Mouse (Mus musculus): Measurements from ENCODE around the gene Gm4894.

The Gm4894 gene

DNA sequence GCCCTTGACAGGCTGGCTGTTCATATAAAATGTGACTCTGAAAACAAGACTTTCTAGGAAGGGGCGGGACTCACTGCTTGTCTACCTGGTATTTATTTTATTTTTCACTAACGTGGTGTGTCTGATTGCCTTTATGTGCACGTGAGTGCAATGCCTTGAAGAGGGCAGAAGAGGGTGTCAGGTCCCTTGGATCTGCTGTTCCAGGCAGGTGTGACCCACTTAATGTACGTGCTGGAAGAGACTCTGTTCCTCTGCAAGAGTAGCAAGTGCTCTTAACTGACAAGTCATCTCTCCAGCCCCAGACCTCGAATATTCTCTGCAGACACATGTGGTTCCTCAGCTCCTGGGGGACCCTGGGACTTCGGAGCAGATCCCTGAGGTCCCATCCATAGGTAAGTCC lies at the start of gene Gm4894:
Gene Gm4894 (plus strand): TSS at position 301 of the 400 bp plus-strand sequence.
- no peak for DNase-seq (ENCODE audit: low spot score in 2 of 2)

DNA sequence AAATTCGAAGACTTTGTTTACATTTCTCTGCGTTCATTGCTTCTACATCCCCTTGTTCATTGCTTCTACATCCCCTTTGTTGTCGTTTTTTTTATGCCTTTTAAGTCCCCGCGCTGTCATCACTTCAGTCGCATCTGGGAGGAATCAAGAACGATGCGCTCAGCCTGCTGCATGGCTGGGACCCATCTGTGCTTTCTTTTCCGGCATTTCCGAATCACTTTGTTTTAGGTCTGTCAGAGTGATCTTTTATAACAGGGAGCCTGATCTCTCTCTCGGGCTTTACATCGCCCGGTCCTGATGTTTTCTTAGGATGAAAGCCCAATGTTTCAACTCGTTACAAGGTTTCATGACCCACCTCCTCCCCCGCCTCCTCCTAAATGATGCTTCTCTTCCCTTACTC lies 44.0 kb upstream of the Gm4894 start:
- DNase-seq (ENCODE audit: low spot score in 2 of 2): no peak

DNA sequence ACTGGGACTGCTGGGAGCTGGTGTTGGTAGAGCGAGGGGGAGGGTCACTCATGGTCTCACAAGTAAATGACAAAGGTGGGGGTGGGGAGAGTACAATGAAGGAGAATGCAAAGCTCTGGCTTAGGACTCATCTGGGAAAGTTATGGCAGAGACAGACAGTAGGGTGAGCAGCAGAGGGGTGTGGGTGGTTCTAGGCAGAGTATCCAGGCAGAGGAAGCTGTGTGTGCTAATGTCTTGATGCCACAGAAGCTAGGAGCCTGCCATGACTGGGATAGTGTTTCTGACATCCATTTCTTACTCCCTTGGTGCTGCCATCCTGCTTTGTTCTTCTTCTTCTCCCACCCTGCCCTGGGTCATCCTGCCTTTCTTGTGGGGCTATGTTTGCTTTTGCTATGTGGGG lies 38.8 kb upstream of the Gm4894 start:
- no peak for DNase-seq (ENCODE audit: low spot score in 2 of 2)

DNA sequence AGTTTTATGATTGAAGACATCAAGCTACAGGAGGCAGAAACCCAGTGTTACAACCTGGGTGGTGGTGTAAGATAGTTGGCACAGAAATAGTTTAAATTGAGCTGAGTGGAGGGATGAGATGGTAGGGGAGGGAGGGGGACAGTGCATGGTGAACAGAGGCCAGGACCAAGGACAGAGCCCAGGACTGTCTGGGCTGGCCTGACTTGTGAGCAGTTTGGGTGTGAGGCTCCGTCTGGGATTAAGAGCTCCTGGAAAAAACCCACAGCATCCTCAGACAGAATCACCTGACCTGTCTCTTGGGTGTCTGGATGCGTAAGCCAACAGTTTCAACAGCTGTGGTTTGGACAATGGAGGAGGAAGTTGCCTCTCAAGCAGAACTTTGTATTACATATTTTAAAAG lies 35.6 kb upstream of the Gm4894 start:
- DNase-seq (ENCODE audit: low spot score in 2 of 2): no peak

DNA sequence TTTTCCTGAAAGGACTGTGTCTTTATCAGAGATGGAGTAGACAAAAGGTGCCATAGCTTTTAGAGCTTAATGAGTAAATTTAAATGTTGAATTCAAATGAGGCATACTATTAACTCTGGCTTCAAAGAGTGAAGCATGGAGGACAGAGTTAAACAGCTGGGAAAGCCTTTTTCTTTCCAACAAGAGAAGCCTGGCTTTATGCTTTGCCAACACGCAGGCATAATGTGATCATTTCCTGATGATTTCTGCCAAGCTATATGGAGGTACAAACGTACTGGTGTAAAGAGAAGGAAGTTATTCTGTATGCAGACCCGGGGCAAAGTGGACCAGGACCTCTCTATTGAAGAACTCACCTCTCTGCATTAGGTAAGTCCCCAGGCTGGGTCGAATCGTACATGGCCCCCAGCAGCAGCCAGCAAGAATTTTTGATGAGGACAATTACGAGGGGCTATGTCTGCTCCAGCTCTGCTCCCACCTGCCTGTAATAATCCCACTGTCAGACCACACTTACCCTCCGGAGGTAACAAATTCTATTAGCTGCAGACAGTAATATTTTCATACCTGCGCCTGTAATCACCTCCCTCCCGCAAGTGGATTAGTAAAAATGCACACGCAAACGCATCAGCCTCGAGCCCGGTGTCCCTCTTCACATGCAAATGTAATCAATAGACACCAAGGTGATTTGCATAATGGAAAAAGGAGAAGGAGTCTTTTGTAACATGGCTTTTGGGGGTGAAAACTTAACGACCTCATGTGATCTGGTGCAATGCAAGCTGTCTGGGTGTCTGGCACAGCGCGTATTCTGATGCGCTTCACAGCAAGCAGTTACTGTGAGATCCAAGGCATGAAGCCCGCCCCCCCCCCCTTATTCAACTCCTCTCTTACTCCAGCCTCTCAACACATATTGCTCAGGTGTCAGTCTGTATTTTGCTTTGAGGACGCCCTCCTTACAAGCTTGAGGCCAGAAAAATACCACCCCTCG lies 32.4 kb upstream of the Gm4894 start:
- no peak for DNase-seq (ENCODE audit: low spot score in 2 of 2)

DNA sequence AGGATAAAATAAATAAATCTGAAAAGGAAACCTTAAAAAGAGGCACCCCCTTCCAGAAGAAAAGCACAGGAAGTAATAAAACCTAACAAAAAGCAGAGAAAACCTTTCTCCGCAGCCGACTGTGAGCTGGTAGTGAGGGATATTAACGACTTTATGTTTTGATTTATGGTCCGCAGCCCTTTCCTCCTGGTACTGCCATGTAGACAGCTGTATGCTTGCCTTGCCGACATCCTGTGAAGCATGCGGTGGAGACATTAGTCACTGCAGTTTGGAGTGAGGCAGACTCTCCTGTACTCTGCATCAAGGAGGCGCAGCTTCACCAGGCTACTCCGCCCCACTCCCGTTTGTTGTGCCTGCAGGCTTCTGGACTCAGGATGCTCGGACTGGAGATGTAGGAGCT lies 25.8 kb upstream of the Gm4894 start:
- no peak for DNase-seq (ENCODE audit: low spot score in 2 of 2)

DNA sequence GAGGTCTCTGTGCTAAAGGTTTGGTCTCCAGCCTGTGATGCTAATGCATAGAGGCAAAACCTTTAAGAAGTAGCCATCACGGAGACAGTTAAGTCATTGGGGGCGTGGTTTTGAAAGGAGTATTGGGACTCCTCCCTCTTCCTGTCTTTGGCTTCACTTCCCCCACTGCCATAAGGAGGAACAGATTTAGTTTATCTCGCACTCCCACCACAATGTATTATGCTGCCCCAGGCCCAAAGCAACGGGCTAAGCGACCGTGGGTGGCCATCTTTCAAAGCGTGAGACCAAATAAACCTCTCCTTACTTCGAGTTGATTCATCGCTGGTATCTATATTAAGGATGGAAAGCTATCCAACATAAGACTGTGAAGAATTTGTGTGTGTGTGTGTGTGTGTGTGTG lies 22.9 kb upstream of the Gm4894 start:
- DNase-seq (ENCODE audit: low spot score in 2 of 2): no peak

DNA sequence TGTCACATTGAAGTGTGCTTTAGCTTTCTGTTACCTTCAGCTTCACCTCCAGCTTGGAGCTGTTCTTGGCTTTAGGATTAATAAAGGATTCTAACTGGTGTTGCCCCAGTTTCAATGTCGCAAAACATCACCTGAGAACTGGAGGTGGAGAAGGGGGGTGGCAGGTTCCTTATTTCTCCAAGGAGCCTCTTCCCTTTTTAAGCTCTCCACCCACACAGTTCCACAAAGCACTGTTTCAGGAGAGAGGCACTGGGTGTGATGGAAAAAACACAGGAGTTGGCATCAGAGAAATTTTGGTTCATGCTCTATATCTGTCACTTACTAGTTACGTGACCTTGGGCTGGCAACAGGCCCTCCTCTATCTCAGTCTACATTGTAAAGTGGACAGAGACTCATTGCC lies 21.3 kb upstream of the Gm4894 start:
- peak in 1 of 2 experiments; percentile 3 for DNase-seq (ENCODE audit: low spot score in 2 of 2)

DNA sequence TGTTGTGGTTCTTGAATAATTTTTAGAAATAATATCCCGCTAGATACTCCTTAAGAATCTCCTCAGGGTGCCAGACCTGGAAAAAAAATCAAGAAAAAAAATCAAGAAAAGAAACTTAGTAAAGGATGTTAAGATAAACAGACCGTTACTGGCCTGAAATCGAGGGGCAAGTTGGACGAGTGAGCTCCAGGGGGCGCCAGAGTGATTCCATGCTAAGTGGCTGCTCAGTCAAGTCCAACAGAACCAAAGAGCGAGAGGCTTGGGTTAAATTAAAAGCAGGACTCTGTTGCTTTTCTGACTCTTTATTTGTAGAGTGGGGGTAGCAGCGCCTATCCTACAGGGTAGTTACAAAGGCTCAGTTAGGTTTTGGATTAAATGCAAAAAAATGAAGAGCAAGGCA lies 3.5 kb upstream of the Gm4894 start:
- peak in 1 of 2 experiments; percentile 45 for DNase-seq (ENCODE audit: low spot score in 2 of 2)

DNA sequence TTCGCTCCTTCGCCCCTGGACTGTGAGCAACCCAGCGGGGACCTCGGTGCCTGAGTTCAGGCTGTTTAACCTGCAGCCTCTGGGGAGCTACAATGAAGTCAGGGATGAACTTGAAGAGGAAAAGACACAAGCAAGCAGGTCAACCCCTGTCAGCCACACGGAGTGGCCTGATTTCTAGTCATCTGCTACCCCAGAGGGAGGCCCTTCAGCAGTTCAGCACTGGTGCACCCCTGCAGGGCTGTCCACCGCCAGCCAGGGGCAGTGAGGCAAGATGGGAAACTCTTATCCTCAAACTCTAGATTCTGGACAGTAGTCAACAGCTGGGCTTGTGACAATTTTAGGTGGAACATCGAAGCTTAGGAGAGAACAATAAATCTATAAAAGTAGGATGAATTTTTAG lies 18.6 kb downstream of the Gm4894 start:
- no peak for DNase-seq (ENCODE audit: low spot score in 2 of 2)

DNA sequence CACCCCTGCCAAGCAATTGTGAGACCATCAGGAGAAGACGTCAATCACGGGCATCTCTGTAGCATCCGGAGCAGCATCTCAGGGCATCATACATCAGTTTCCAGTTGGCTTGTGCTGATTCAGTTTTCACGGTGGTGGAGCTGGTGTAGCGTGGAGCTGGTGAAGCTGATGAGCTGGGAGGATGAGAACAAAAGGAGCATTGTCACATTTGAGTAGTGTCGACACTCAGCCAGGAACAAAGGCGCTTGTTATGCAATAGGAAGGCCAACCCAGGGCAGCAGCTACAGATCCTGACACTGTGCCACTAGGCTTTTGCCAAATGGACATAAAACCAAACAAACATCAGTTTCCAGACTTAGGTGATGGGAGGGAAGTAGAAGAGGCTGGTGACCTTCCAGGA lies 23.2 kb downstream of the Gm4894 start:
- no peak for DNase-seq (ENCODE audit: low spot score in 2 of 2)

DNA sequence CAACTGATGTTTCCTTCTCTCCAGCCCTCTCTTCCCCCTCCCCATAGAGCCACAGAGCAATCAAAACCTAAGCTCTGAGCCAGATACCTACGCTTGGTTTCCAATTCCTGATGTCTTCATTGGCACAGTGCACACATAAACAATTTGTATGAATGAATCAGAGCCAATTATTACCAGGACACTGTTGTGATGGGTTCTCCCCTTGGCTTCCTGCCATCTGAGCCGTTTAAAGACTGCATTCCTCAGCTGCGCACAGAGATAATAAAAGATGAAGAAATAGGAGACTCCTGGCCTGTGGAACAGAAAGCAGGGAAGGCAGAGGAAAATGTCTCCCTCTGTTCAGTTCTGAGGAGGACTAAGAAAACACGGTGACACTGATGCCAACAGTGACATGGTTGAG lies 25.6 kb downstream of the Gm4894 start:
- no peak for DNase-seq (ENCODE audit: low spot score in 2 of 2)

DNA sequence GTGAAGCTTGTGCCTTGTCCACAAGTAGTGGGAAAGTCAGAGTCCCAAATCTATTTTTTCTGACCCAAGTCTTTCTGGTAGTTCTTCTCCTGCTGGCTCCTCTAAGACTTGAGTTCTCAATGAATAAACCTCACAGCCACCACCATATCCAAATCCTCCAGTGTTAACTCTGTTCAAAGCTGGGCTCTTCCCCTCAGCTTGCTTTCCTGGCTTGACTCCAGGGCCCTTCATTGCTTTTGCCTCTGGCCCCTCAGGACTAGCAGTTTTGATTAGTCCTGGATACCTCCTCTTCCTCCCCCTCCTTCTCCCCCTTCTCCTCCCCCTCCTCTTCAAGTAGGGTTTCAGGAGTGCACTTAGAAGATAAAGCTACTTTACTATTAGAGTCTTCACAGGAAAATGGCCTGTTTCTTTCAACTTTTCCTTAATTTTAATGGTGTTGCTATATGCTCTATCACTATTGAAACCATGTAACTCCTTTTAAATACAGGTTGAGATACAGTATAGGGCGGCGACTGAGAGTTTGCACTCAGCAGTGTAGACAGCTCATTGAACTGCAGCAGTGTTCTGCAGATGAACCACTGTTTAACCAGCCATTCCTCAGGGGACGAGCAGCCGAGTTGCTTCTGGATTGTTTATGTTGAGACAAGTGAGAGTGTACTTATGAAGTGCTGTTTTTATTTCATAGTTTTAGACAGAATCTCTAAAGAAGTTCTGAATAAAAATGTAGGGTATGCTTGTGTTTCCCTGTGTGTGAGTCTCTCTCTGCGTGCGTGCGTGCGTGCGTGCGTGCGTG lies 26.4 kb downstream of the Gm4894 start:
- no peak for DNase-seq (ENCODE audit: low spot score in 2 of 2)

DNA sequence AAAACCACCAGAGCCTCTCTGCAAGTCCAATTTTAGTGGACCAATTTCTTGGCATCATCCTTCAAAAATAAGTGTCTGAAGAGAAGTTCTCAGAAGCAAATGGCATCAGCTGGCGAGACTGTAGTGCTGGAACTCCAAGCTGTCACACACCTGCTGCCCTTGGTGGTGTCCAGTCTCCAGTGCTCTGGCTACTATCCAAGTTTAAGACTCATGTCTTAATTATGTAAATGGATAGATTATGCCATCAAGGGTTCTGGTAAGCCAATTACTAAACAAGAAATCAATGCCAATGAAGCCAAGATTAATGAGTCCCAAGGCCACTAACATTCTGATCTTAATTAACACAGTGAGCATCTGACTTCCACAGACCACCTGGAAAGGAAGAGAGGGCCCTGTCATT lies 44.8 kb downstream of the Gm4894 start:
- no peak for DNase-seq (ENCODE audit: low spot score in 2 of 2)

DNA sequence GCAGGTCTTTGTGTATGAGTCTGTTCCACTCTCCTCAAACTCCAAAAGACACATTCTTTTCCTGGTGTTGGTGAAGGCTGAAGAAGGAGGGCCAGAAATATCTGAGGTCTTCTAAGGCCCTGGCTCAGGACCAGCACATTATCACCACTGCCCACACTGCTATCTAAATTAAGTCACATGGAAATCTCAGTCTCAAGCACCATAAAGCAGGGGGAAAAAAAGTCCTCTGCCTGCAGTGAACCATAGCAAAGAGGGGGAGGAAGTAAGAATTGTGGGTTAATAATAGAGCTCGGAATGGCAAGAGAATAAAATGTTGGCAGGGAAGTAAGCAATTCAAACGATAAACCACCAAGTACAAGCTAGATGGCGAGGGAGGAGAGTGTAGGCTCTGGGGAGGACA lies 57.2 kb downstream of the Gm4894 start:
- DNase-seq (ENCODE audit: low spot score in 2 of 2): peak; percentile 11 to 35

DNA sequence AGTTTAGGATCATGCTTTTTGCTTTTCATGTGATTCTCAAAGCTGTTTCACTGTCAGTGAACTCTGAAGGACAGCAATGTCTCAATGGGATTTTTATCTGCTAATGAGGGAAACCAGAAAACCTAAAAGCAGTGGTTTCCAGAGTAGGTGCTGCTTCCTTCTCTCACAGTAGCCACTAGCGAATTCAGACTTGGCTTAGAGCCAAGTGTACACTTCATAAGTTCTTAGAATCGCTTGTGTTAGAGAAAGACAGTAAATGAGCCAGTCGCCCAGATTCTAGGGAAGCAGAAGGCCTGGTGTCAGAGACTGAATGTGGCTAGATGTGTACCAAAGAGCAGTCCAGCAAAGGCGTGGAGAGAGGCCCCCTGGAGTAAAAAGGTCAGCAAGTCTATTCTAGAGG lies 60.5 kb downstream of the Gm4894 start:
- no peak for DNase-seq (ENCODE audit: low spot score in 2 of 2)

DNA sequence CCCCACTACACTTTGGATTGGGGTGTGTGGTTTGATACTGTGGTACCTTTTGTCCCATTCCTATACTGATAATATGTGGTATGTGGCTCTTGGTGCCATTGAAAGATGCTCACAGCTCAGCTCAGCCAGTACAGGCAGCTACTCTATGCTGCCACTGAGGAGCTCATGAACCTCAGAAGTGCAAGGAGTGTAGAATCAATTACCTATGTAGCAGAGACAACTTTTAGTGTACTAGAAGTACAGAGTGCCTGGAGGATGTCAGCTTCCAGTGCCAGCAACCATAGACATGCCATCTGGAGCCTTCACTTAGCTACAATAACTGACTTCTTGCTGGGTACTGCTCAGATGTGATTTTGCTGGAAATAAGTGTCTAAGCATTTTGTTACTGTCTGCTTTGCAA lies 68.3 kb downstream of the Gm4894 start:
- DNase-seq (ENCODE audit: low spot score in 2 of 2): no peak

Data from heart, adult 9 months (tissue).